Mouse (Mus musculus) liver, adult 2 months (tissue): Measurements from ENCODE around the gene Il2ra.

ENCODE experiments used
- CTCF ChIP-seq: fragments of 200-500 bp; IDR thresholded peaks from 2 replicates; pipeline ENCODE4 v1.5.1; 2011; ENCODE audit warnings: low read depth, low read length, control low read depth
- POLR2A ChIP-seq: fragments of 200-500 bp; IDR thresholded peaks from 2 replicates; pipeline ENCODE4 v1.6.1; 2011; ENCODE audit warnings: low read length, control low read depth; ENCODE audit not compliant: insufficient read depth; ENCODE audit errors: extremely low read depth

DNA sequence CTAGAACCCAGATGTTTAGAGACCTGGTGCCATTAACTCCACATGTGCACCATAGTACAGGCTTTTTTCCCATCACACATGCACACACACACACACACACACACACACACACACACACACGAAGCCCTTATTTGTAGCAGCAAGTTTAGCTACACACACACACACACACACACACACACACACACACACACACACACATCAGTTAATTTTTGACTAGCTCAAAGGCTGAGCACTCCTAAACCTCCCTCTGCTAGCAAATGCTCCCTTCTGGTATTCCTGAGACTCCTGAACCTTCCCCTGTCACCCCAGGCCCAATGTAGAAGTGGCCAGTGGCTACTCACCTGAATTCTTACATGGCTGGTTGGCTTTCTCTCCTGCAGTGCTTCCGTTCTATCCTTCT lies 51.5 kb downstream of the Il2ra start:
- TF ChIP-seq CTCF (no peak), POLR2A (no peak)
